Mouse (Mus musculus): Measurements from ENCODE around the gene Grm7. TPM values are rescaled to one million over a fixed set of nuclear protein-coding genes. Genes with fewer than 3 reads are reported as not detected.

The Grm7 gene
- polyA plus RNA-seq, 1 experiment: 0.69 TPM

- WGBS: 69% methylated on average over 2 of the region's 2 CpGs
- H3K4me3 ChIP-seq (ENCODE audit: insufficient read depth, low read depth, low read length): no peak overlapping the region
- no peak for DNase-seq
- H3K4me1 ChIP-seq (ENCODE audit: control insufficient read depth, insufficient read depth, low read length): no peaks in the 10 kb centered on the region
- no peak overlapping the region for H3K27ac ChIP-seq (ENCODE audit: insufficient read depth, low read depth, low read length)
- H3K36me3 ChIP-seq (ENCODE audit: control insufficient read depth, insufficient read depth, low read length): no peaks in the 10 kb centered on the region
- TF ChIP-seq POLR2A (IDR thresholded peaks at IDR 0.05; ENCODE audit: low read depth, low read length) (no peak), CTCF (conservative IDR thresholded peaks at IDR 0.05; ENCODE audit: insufficient read depth, insufficient read length, low read depth, low read length) (no peak)
- no peaks in the 10 kb centered on the region for H3K27me3 ChIP-seq (replicated peaks; ENCODE audit: control insufficient read depth, insufficient read depth, low read length)
Observed at GRCm38 (mm10) chr6:111584851-111585250, 939.5 kb downstream of the Grm7 start.

DNA sequence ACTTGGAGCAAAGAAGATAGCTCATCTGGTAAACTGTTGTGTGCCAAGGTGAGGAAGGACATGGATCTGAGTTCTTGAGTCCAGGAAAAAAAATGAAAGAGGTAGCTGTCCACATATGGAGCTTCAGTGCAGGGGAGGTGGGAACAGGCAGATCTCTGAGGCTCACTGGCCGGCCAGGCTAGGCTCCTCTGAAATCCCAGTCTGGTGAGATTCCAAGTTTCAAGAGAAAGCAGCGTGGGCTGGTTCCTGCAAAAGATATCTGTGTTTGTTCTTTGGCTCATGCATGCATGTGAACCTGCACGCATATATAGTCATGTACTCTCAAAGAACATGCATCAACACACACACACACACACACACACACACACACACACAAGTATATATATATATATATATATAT lies 942.2 kb downstream of the Grm7 start:
- no peak for DNase-seq
- H3K27ac ChIP-seq (ENCODE audit: insufficient read depth, low read depth, low read length): no peak overlapping the region
- H3K4me3 ChIP-seq (ENCODE audit: insufficient read depth, low read depth, low read length): no peak overlapping the region
- TF ChIP-seq POLR2A (IDR thresholded peaks at IDR 0.05; ENCODE audit: low read depth, low read length): no peak
- TF ChIP-seq CTCF (conservative IDR thresholded peaks at IDR 0.05; ENCODE audit: insufficient read depth, insufficient read length, low read depth, low read length): no peak
- no peaks in the 10 kb centered on the region for H3K36me3 ChIP-seq (ENCODE audit: control insufficient read depth, insufficient read depth, low read length)
- H3K4me1 ChIP-seq (ENCODE audit: control insufficient read depth, insufficient read depth, low read length): no peaks in the 10 kb centered on the region
- no peaks in the 10 kb centered on the region for H3K27me3 ChIP-seq (replicated peaks; ENCODE audit: control insufficient read depth, insufficient read depth, low read length)
- WGBS: 83% methylated on average over 3 of the region's 3 CpGs

DNA sequence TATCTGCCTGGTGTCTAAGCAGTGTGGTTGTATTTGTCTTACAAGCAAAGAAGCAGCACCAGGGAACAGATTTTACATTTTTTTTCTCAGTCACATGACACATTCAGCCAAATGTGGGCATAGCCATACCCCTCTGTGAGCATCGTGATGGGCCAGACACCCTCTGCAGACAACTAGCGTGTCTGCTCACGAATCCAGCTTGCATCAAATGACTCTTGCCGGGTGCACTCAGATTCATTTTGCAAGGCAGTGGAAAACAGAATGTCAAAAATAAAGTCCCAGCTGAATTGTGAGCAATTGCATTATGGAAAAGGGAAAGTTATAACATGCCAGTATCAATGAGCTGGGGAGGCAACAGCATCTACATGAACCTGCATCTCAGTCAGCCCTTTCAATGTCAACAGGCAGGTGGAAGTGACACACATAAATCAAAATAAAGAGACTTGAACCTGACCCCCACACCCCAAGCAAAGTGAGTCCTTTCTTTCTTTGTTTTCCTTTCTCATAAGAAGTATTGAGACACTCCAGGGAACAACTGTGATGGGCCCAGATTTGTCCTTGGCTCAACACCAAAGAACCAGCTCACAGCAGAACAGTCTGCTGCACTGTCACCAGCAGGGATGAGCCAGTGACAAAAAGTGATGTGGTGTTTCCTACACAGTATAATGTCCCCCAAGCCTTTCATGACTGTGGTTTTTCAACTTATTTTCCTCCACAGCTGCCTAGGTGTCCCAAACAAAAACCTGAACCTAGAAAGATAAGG lies 956.7 kb downstream of the Grm7 start:
- Histone ChIP-seq H3K27ac (ENCODE audit: insufficient read depth, low read depth, low read length) (no peak overlapping the region), H3K36me3 (ENCODE audit: control insufficient read depth, insufficient read depth, low read length) (no peaks in the 10 kb centered on the region), H3K27me3 (replicated peaks; ENCODE audit: control insufficient read depth, insufficient read depth, low read length) (no peaks in the 10 kb centered on the region), H3K4me1 (ENCODE audit: control insufficient read depth, insufficient read depth, low read length) (no peaks in the 10 kb centered on the region), H3K4me3 (ENCODE audit: insufficient read depth, low read depth, low read length) (no peak overlapping the region)
- WGBS: 85% methylated on average over 4 of the region's 4 CpGs
- no peak for TF ChIP-seq POLR2A (IDR thresholded peaks at IDR 0.05; ENCODE audit: low read depth, low read length)
- TF ChIP-seq CTCF (conservative IDR thresholded peaks at IDR 0.05; ENCODE audit: insufficient read depth, insufficient read length, low read depth, low read length): no peak
- no peak for DNase-seq

- WGBS: 79% methylated on average over 3 of the region's 3 CpGs
- no peak for DNase-seq
- Histone ChIP-seq H3K27ac (ENCODE audit: insufficient read depth, low read depth, low read length) (no peak overlapping the region), H3K27me3 (replicated peaks; ENCODE audit: control insufficient read depth, insufficient read depth, low read length) (no peaks in the 10 kb centered on the region), H3K36me3 (ENCODE audit: control insufficient read depth, insufficient read depth, low read length) (no peaks in the 10 kb centered on the region), H3K4me1 (ENCODE audit: control insufficient read depth, insufficient read depth, low read length) (no peaks in the 10 kb centered on the region), H3K4me3 (ENCODE audit: insufficient read depth, low read depth, low read length) (no peak overlapping the region)
- no peak for TF ChIP-seq CTCF (conservative IDR thresholded peaks at IDR 0.05; ENCODE audit: insufficient read depth, insufficient read length, low read depth, low read length)
Observed at GRCm38 (mm10) chr6:111610396-111610795, 965.0 kb downstream of the Grm7 start.

GRCm38 (mm10) chr6:111613834-111614233 lies 968.5 kb downstream of the Grm7 start:
- Histone ChIP-seq H3K4me3 (ENCODE audit: insufficient read depth, low read depth, low read length) (no peak overlapping the region), H3K27me3 (replicated peaks; ENCODE audit: control insufficient read depth, insufficient read depth, low read length) (no peaks in the 10 kb centered on the region), H3K27ac (ENCODE audit: insufficient read depth, low read depth, low read length) (no peak overlapping the region), H3K4me1 (ENCODE audit: control insufficient read depth, insufficient read depth, low read length) (no peaks in the 10 kb centered on the region), H3K36me3 (ENCODE audit: control insufficient read depth, insufficient read depth, low read length) (no peaks in the 10 kb centered on the region)
- no peak for DNase-seq
- TF ChIP-seq CTCF (conservative IDR thresholded peaks at IDR 0.05; ENCODE audit: insufficient read depth, insufficient read length, low read depth, low read length) (no peak), POLR2A (IDR thresholded peaks at IDR 0.05; ENCODE audit: low read depth, low read length) (no peak)
